Mouse (Mus musculus) brain, embryonic 14.5 days (tissue): ENCODE data around the gene Tarbp1.

ENCODE experiments used
- CTCF ChIP-seq: fragments of 200-500 bp; IDR thresholded peaks from 2 replicates; pipeline ENCODE4 v1.5.1; 2012; ENCODE audit warnings: inconsistent platforms, mild to moderate bottlenecking, moderate library complexity, borderline replicate concordance; ENCODE audit not compliant: insufficient read depth, insufficient read length; ENCODE audit errors: extremely low read depth
- POLR2A ChIP-seq: fragments of 200-500 bp; IDR thresholded peaks from 2 replicates; pipeline ENCODE4 v1.6.1; 2012; ENCODE audit warnings: mild to moderate bottlenecking, inconsistent platforms, borderline replicate concordance; ENCODE audit not compliant: poor library complexity, insufficient read depth, insufficient read length, severe bottlenecking; ENCODE audit errors: extremely low read depth

DNA sequence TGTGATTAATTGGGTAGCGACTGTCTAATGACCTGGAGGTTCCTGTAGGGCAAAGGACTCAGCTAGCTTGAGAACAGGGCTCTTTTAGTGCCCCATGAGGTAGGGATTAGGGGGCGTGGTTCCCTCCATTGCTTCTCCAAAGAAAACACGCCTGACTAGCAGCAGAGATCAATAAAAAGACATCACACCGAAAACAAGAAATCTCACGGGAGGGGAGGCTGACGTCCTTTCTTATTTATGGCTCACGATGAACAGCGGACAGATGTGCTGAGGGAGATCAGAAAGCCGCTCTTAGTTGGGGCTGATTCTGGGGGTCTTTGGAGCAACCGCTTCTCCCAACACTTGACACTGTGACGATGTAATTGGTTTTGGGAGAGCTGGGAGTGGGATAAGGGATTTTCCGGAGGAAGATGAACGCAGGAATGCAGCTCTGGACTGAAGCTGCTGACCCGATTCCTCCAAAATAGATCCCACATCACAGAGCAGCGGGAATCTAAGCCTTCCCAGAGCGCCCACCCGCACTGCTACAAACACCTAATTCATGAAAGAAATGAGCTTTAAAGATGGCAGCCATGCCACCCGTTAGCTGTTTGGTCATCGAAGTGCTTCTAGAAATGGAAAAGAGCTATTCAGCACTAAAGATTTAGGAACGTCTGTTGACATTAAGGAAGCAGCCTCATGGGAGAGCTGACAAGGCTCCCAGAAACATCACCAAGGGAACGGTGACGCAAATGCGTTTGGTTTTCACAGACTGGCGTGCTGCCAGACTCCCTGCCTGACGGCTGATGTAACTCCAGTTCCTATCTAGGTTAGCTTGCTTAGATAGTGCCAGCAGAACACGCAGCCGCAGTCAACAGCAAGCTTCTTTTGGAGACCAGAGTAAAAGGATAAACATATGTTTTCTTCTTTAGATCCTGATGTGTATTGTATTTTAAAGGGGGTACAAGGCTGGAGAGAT is 42.0 kb upstream of the Tarbp1 start:
- TF ChIP-seq CTCF (no peak), POLR2A (no peak)
